Mouse (Mus musculus): Measurements from ENCODE around the gene Rag2.
A peak's percentile ranks its signal among the peaks of the same experiment; 100 is the strongest.

DNA sequence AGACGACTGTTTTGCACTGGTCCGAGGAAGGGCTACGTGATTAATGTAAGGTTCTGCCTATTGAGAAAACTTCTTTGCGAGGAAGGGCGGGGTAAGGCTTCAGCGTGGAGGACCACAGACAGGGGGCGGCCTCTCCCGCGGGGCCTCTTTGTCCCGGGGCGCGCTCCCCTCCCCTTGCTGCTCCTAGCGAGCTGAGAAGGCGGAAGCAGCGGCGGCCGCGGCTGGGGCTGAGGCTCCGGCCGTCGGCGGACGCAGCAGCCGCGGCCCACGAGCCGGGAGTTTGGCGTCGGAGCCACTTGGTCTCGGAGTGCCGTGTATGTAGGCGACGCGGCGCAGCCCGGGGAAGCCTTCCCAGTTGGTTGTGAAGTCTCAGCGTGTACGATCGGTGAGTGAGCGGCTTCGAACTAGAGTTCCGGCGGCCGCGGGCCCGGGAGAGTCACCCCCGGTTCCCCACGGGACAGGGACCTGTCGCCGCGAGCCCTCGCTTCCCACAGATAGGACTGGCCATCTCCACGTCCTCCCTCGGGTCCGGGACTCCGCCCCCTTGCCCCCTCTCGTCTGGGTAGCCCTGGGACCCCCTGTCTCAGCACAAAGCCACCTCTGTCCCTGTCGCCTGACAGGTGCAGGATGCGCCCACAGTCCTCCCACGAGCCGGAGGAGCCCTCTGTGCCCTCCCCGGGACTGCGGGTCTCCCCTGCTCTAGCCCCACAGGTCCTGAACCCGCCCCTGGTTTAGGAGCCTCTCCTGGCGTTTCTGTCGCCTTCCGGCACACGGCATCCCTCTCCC, 53.9 kb downstream of the Rag2 start, which contains the start of gene Traf6:
- TF ChIP-seq CTCF (IDR thresholded peaks at IDR 0.05; ENCODE audit: insufficient read depth, low read length) (peak; percentile 46), POLR2A (IDR thresholded peaks at IDR 0.05; ENCODE audit: borderline replicate concordance, extremely low read depth, low read depth, low read length) (peak; percentile 51; the same call in 1 of the 2 replicates)

All from lung, adult 2 months (tissue).